Mouse (Mus musculus) liver (tissue): Measurements from ENCODE around the gene Tigit.

Source experiments
- DNase-seq: peaks from one replicate; pipeline ENCODE4 v3.0.0-alpha.2; 2020; ENCODE audit warnings: mixed read lengths

Tigit gene

GRCm38 (mm10) chr16:43662124-43663004 is 1.6 kb downstream of the Tigit start:
- no peak for DNase-seq

GRCm38 (mm10) chr16:43661576-43661975 is 2.4 kb downstream of the Tigit start:
- no peak for DNase-seq

GRCm38 (mm10) chr16:43655183-43655787 is 8.7 kb downstream of the Tigit start:
- no peak for DNase-seq

- no peak for DNase-seq
Measured at GRCm38 (mm10) chr16:43654269-43654668, 9.7 kb downstream of the Tigit start.

- DNase-seq: no peak
Measured at GRCm38 (mm10) chr16:43653288-43653687, 10.7 kb downstream of the Tigit start.

- DNase-seq: no peak
Measured at GRCm38 (mm10) chr16:43650355-43651080, 13.4 kb downstream of the Tigit start.

DNA sequence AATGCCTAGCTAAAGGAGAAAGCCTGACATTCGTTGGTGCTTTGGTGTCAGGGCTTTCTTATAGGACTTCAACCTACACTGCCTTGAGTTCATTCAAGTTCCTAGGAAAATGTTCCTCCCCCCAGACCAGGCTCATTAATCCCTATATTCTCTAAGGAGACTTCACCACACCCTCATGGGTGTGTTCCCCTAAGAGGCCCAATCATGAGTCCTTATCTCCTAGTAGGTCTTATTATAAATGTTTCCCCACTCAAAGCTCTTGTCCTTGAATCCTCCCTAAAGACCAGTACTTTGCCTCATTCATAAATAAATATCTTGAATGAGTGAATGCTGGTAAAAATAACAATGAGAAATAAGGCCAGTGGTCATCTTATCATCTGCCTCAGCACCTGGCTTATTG is 16.3 kb downstream of the Tigit start:
- no peak for DNase-seq

- DNase-seq: no peak
Measured at GRCm38 (mm10) chr16:43646943-43647342, 17.0 kb downstream of the Tigit start.

- DNase-seq: no peak
Measured at GRCm38 (mm10) chr16:43645879-43646278, 18.1 kb downstream of the Tigit start.

DNA sequence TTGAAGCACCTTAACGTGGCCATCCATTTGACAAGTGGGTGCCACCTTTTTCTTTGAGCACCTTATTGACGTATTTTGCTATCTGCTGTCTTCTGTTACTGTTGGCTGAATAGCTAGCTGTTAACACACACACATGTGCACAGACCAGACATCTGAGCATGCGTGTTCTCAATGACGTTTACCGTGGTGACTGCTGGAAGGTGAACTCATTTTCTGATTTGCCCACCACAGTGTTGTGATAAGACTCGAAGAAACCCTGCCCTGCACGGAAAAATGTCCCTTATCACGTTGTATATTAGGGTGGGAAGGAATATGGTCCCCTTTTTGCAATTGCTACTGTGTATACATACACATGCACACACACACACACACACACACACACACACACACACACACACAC is 22.7 kb downstream of the Tigit start:
- DNase-seq: no peak

DNA sequence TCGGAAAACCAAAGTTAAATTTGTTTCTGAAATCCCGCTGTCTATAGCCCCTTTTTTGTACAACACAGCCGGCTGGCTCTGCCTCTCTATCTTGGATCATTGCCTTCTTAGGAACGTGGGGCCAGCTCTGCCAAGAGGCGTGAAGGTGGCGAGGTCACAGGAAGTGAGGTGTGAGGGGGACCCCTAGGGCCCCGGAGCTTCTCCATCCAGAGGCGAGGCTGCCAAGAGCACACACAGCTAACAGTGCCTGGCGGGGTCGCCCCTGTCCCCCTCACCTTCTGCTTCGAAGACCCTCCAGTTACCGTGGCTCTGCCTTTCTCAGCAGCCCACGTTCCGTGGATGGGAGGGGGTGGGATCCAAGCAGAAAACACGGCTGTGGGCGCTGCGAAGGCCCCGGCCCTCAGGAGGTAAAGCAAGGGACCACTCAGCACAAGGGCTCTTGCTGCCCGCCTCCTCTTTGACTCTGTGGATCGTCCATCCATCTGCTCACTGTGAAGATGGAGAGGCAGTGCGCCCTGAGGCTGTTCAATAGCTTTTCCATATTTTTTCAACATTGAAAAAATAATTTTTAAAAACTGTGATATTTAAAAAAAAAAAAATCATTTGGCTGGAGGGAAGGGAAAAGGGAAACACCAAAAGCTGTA is 25.4 kb downstream of the Tigit start:
- no peak for DNase-seq

- DNase-seq: no peak
Measured at GRCm38 (mm10) chr16:43637241-43637640, 26.7 kb downstream of the Tigit start.

DNA sequence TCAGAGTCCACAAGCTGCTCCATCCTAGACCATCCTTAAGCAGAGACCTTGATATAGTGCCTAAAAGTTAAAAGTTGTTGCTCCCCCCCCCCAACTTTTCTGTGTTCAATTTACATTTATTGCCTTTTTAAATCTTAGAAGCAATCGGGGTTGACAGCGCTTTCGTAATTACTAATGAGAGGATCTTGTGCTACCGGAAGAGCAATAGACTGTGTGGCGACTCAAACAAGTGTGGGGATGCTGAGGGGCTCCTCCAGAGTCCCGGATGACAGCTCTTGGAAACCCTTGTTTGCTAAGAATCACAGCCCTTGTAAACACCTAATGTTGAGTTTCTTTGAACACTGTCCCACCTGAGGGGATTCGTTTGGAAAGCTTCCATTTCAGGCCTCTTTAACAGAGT is 29.9 kb downstream of the Tigit start:
- DNase-seq: no peak

GRCm38 (mm10) chr16:43631758-43632157 is 32.2 kb downstream of the Tigit start:
- no peak for DNase-seq

DNA sequence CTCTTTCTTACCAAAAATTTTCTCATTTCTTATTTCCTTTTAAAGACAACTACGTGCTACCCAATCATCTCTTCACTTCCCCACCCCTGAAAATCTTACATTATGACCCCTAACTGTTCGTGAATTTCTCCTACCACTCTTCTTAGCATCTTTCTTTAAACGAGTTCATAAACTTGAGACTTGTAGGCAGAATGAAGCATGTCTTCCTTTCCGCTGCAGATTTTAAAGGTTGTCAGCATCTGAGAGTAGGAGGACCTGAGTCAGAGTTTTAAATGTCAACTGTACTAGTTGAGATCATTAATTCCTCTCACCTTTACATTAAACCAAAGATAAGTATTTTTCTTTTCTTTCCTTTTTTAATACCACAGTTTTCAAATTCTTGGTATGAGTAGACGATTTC is 35.3 kb downstream of the Tigit start:
- no peak for DNase-seq

- no peak for DNase-seq
Measured at GRCm38 (mm10) chr16:43625956-43626355, 38.0 kb downstream of the Tigit start.

DNA sequence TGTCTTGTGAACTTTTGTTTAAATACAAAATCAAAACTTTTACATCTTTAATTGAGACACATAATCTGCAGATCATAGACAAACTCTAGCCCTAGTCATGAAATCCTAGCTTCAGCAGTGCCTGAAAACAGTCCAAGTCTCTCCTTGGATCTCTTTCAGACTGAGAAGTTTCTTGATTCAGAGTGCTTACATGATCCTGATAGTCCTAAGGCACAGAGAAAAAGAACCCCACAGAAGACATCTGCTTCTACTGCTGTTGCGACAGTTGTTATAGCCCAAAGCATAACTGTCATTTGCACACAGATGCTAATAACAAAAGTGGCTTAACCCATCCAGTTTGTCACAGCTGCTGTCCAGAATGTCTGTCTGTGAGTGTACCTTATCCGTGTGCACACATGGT is 38.7 kb downstream of the Tigit start:
- DNase-seq: no peak

- no peak for DNase-seq
Measured at GRCm38 (mm10) chr16:43624876-43625275, 39.1 kb downstream of the Tigit start.

DNA sequence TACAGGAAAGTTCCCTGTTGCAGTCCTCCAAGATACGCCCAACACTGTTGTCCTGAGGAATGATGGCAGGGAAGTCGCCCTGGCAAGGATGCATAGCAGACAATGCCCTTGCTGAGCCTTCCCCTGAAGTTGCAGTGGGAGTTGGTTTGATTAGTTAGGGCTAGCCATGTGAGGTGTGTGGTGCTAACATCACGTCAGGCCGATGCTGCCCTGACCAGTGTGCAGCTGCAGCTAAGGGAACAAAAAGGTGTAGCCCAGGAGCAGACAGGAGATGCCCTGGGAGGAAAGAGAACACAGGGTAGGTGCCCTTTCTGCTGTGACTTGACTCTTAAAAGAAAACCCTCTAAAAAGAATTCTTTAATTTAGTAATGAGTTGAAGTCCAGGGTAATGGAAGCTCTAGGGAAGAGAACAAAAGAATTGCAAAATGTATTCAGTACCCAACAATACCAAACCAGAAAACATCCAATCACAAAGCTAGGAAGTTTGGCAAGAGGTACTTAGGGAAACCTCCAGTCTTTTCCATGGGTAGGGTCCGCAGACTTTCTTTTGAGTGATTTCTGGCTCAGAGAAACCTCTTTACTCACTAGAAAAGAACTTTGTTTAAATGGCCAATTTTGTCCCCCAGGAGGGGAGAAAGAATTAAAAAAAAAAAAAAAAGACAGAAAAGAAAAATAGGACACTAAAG is 40.5 kb downstream of the Tigit start:
- DNase-seq: no peak

- DNase-seq: no peak
Measured at GRCm38 (mm10) chr16:43620359-43620758, 43.6 kb downstream of the Tigit start.

- DNase-seq: no peak
Measured at GRCm38 (mm10) chr16:43619277-43619676, 44.7 kb downstream of the Tigit start.

- no peak for DNase-seq
Measured at GRCm38 (mm10) chr16:43618286-43618685, 45.7 kb downstream of the Tigit start.

DNA sequence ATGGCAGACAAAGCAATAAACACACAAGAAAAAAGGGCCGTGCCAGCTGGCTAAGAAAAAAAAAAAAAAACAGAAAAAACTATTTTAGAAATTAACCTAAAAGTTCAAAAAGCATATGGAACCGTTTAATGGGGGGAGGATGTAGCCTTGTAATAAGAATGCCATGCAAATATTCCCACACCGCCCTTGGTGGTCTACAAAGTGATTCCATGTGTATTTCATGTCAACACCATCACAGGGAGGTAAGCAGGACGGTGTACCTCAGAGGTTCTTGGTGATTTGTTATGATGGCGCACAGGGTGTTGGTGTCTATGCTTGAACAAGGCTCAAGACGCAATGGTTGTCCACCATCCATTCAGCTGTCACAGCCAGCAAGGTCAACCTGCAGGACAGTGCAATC is 46.6 kb downstream of the Tigit start:
- DNase-seq: no peak
